13 mouse cellular contexts compared by ENCODE assay signal in the genomic region with DNA sequence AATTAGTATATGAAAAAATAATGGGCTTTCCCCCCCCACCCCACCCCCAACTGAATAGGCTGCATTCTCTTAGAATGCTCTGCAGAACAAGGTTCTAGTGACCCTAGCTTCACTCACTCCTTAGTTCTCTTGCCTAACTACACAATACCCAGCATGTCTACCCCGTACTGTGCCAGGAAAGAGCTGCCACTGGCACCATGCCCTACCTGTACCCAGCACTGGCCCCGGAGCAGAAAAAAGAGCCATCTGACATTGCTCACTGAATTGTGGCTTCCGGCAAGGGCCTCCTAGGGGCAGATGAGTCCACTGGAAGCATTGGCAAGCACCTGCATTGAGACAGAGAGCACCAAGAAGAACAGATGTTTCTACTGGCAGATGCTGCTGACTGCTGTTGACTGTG.
"Had no signal": no experiment of that assay in that cellular context is flagged by ENCODE, and none has a peak within 500 bp of the region (broad histone marks: within the 10 kb centered on the region; RNA-seq: fewer than 3 reads in every experiment).

No protein-coding gene starts in this region.

- H3K27ac ChIP-seq: kidney, embryonic 15.5 days; limb, embryonic 13.5 days; liver, embryonic 14.5 days; midbrain, embryonic 12.5 days; neural tube, embryonic 15.5 days had no signal

- H3K9me3 ChIP-seq: kidney, embryonic 15.5 days; limb, embryonic 13.5 days; midbrain, embryonic 12.5 days; neural tube, embryonic 15.5 days had no signal

- H3K4me2 ChIP-seq: kidney, embryonic 15.5 days; limb, embryonic 13.5 days; midbrain, embryonic 12.5 days; neural tube, embryonic 15.5 days had no signal

- H3K9ac ChIP-seq: kidney, embryonic 15.5 days; limb, embryonic 13.5 days; liver, embryonic 14.5 days; midbrain, embryonic 12.5 days; neural tube, embryonic 15.5 days had no signal

- H3K27me3 ChIP-seq: kidney, embryonic 15.5 days; limb, embryonic 13.5 days; midbrain, embryonic 12.5 days; neural tube, embryonic 15.5 days had no signal

- H3K36me3 ChIP-seq: kidney, embryonic 15.5 days; limb, embryonic 13.5 days; midbrain, embryonic 12.5 days; neural tube, embryonic 15.5 days had no signal

- H3K4me3 ChIP-seq: kidney, embryonic 15.5 days; limb, embryonic 13.5 days; midbrain, embryonic 12.5 days; myocyte; neural tube, embryonic 15.5 days had no signal

- DNase-seq: kidney, postnatal 25 days; layer of hippocampus, adult 9-11 months; layer of hippocampus, postnatal 36 days; lung, adult 18-20 months; right cerebral cortex, adult 18-20 months; right cerebral cortex, postnatal 25 days; thymus, postnatal 36 days had no signal

- H3K4me1 ChIP-seq: kidney, embryonic 15.5 days; limb, embryonic 13.5 days; midbrain, embryonic 12.5 days; neural tube, embryonic 15.5 days had no signal
